Comparison of ENCODE assay signal across 19 mouse cellular contexts in the genomic region with DNA sequence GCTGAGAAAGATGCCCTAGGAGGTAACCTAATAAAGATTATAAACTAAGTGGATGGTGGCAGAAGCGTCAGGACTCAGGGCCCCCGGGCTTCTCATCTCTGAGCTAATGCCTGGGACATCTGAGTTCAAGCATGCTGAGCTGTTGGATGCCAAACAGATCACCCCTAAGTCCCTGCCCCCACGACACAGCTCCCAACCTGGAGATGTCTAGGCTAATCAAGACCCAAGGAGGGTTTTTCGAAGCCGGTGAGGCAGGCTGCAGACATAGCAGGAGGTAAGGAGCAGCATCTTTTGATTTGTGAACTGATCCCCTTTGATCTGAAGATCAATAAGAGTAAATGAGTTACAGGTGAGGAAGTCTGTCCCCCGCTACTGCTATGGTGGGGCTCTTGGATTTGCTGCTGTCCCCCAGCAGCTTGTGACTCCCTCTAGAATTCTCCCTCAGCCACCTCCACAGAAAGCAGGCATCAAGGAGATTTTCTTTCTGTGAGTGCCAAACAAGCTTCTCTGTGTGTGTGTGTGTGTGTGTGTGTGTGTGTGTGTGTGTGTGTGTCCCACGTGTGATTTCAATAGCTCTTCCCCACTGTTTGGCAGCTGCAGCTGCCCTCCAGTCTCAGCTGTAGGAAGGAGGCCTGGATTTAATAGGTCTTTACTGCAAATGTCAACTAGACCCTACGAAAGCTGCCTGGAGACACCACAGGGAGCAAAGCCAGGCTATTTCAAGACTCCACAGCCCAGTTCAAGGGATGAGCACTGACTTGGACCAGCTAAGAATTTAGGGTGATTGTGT. TPM values are rescaled to one million over a fixed set of nuclear protein-coding genes. Genes with fewer than 3 reads are reported as not detected.
DNase-seq lines count a peak whose midpoint lies in the region; ATAC-seq lines count a peak whose summit lies in the region.
"Had no signal": no experiment of that assay in that cellular context is flagged by ENCODE, and none has a peak within 500 bp of the region (broad histone marks: within the 10 kb centered on the region; RNA-seq: fewer than 3 reads in every experiment).

No protein-coding gene starts in this region.

- H3K27ac ChIP-seq in forebrain, embryonic 11.5 days (ENCODE audit: low read depth, low read length): no peak overlapping the region
- H3K27ac ChIP-seq in forebrain, embryonic 10.5 days: no peak overlapping the region
- 0 out of 2 replicates have a peak overlapping the region, but pooled peaks have one; percentile 30 for H3K27ac ChIP-seq in hindbrain, embryonic 12.5 days
- peak overlapping the region; percentile 74 for H3K27ac ChIP-seq in midbrain, embryonic 16.5 days (ENCODE audit: low read length)
- H3K27ac ChIP-seq: limb, embryonic 12.5 days; liver, embryonic 15.5 days; neural tube, embryonic 12.5 days had no signal

- no peak overlapping the region for H3K4me3 ChIP-seq in forebrain, embryonic 11.5 days (ENCODE audit: low read depth, low read length)
- H3K4me3 ChIP-seq in forebrain, embryonic 10.5 days: no peak overlapping the region
- no peak overlapping the region for H3K4me3 ChIP-seq in hindbrain, embryonic 12.5 days
- H3K4me3 ChIP-seq in midbrain, embryonic 16.5 days (ENCODE audit: low read depth, low read length): no peak overlapping the region
- H3K4me3 ChIP-seq: erythroblast, embryonic 14.5 days; limb, embryonic 12.5 days; liver, embryonic 15.5 days; neural tube, embryonic 12.5 days had no signal

- no peak for ATAC-seq in forebrain, embryonic 11.5 days (replicated peaks; ENCODE audit: low FRiP score)
- ATAC-seq in hindbrain, embryonic 12.5 days (ENCODE audit: low FRiP score): no peak
- peak; percentile 71 for ATAC-seq in midbrain, embryonic 16.5 days
- ATAC-seq in granulocyte monocyte progenitor cell, adult 5-6 weeks (replicated peaks; ENCODE audit: poor library complexity, severe bottlenecking): no peak
- ATAC-seq: Patski had no signal

- H3K27me3 ChIP-seq in forebrain, embryonic 11.5 days (ENCODE audit: control insufficient read depth, insufficient read depth, low read length): no peaks in the 10 kb centered on the region
- 0 out of 2 replicates have a peak, but pooled peaks cover 7% of the 10 kb centered on the region for H3K27me3 ChIP-seq in forebrain, embryonic 10.5 days (ENCODE audit: poor library complexity, severe bottlenecking)
- H3K27me3 ChIP-seq in hindbrain, embryonic 12.5 days: no peaks in the 10 kb centered on the region
- no peaks in the 10 kb centered on the region for H3K27me3 ChIP-seq in midbrain, embryonic 16.5 days (ENCODE audit: control insufficient read depth, insufficient read depth, low read depth, low read length)
- H3K27me3 ChIP-seq: liver, embryonic 15.5 days; neural tube, embryonic 12.5 days had no signal

- DNase-seq in forebrain, embryonic 11.5 days (ENCODE audit: low spot score): peak; percentile 25
- DNase-seq in forebrain, embryonic 10.5 days (ENCODE audit: extremely low spot score, low spot score): no peak
- DNase-seq in brain, adult 2 months (ENCODE audit: low read depth, low spot score): peak; percentile 56
- no peak for DNase-seq in layer of hippocampus, adult 9-10 months (ENCODE audit: low spot score)
- no peak for DNase-seq in gastrocnemius, postnatal 36 days
- DNase-seq: cerebellum, adult 8-10 months; embryo, embryonic 11 days; kidney, adult 9 months; lung, postnatal 14 days had no signal

- H3K4me2 ChIP-seq in forebrain, embryonic 11.5 days (ENCODE audit: low read depth, low read length, severe bottlenecking): no peak overlapping the region
- H3K4me2 ChIP-seq in hindbrain, embryonic 12.5 days (replicated peaks): no peak overlapping the region
- H3K4me2 ChIP-seq in midbrain, embryonic 16.5 days (ENCODE audit: low read length): no peak overlapping the region
- H3K4me2 ChIP-seq: limb, embryonic 12.5 days; liver, embryonic 15.5 days; neural tube, embryonic 12.5 days had no signal

- no peak overlapping the region for H3K9ac ChIP-seq in forebrain, embryonic 11.5 days (ENCODE audit: low read length)
- no peak overlapping the region for H3K9ac ChIP-seq in hindbrain, embryonic 12.5 days
- H3K9ac ChIP-seq in midbrain, embryonic 16.5 days (ENCODE audit: low read depth, low read length): peak overlapping the region; percentile 31; the same call in 1 of the 2 replicates
- H3K9ac ChIP-seq: limb, embryonic 12.5 days; liver, embryonic 15.5 days; neural tube, embryonic 12.5 days had no signal

- 24% methylated on average over 8 of the region's 8 CpGs for WGBS in forebrain, embryonic 11.5 days
- WGBS in forebrain, embryonic 10.5 days: 23% methylated on average over 8 of the region's 8 CpGs
- WGBS in hindbrain, embryonic 12.5 days: 27% methylated on average over 8 of the region's 8 CpGs
- 18% methylated on average over 8 of the region's 8 CpGs for WGBS in midbrain, embryonic 16.5 days

- intact Hi-C loops in gastrocnemius, postnatal 36 days (cut with DNase I): no loop called here

- H3K36me3 ChIP-seq in forebrain, embryonic 11.5 days (ENCODE audit: control insufficient read depth, insufficient read depth, low read length): no peaks in the 10 kb centered on the region
- H3K36me3 ChIP-seq in forebrain, embryonic 10.5 days (replicated peaks): no peaks in the 10 kb centered on the region
- no peaks in the 10 kb centered on the region for H3K36me3 ChIP-seq in hindbrain, embryonic 12.5 days
- no peaks in the 10 kb centered on the region for H3K36me3 ChIP-seq in midbrain, embryonic 16.5 days (ENCODE audit: control insufficient read depth, insufficient read depth, low read length)
- H3K36me3 ChIP-seq: limb, embryonic 12.5 days; liver, embryonic 15.5 days; neural tube, embryonic 12.5 days had no signal

- H3K4me1 ChIP-seq in forebrain, embryonic 11.5 days (replicated peaks; ENCODE audit: control insufficient read depth, insufficient read depth, low read length): no peaks in the 10 kb centered on the region
- H3K4me1 ChIP-seq in forebrain, embryonic 10.5 days: peaks cover 14% of the 10 kb centered on the region
- H3K4me1 ChIP-seq in hindbrain, embryonic 12.5 days: peaks cover 9% of the 10 kb centered on the region
- peaks cover 13% of the 10 kb centered on the region for H3K4me1 ChIP-seq in midbrain, embryonic 16.5 days (ENCODE audit: control insufficient read depth, insufficient read depth, low read length)
- H3K4me1 ChIP-seq: liver, embryonic 15.5 days; neural tube, embryonic 12.5 days had no signal

- H3K9me3 ChIP-seq in forebrain, embryonic 11.5 days (ENCODE audit: control insufficient read depth, low read length): no peaks in the 10 kb centered on the region
- H3K9me3 ChIP-seq in forebrain, embryonic 10.5 days: no peaks in the 10 kb centered on the region
- no peaks in the 10 kb centered on the region for H3K9me3 ChIP-seq in hindbrain, embryonic 12.5 days (replicated peaks)
- no peaks in the 10 kb centered on the region for H3K9me3 ChIP-seq in midbrain, embryonic 16.5 days (replicated peaks; ENCODE audit: control insufficient read depth, low read length, poor library complexity, severe bottlenecking)
- H3K9me3 ChIP-seq: limb, embryonic 12.5 days; liver, embryonic 15.5 days; neural tube, embryonic 12.5 days had no signal

RNA-seq across cellular contexts. Expression of gene Calb2, which starts 21.1 kb away (rescaled TPM):
- polyA plus RNA-seq in forebrain, embryonic 11.5 days (2014; fragmentation: Nextera tagmentation; extraction: Ambion mirVana): 29.0 and 29.4 TPM in 2 replicates
- polyA plus RNA-seq in forebrain, embryonic 10.5 days (2016; fragmentation: Nextera tagmentation; extraction: Ambion mirVana): 8.7 and 12.7 TPM in 2 replicates
- polyA plus RNA-seq in hindbrain, embryonic 12.5 days (2016; fragmentation: Nextera tagmentation; extraction: Ambion mirVana): 23.9 and 28.8 TPM in 2 replicates
- 290 and 313 TPM in 2 replicates for polyA plus RNA-seq in midbrain, embryonic 16.5 days (2015; fragmentation: Nextera tagmentation; extraction: Ambion mirVana)
- not detected in 2 replicates for total RNA-seq in granulocyte monocyte progenitor cell, adult 5-6 weeks (2014; fragmentation: Nextera tagmentation)
- total RNA-seq in granulocyte monocyte progenitor cell, adult 5-6 weeks (2017): not detected in 2 replicates
- total RNA-seq in gastrocnemius, postnatal 36 days (2021): not detected
- total RNA-seq: gastrocnemius, adult 8-10 months had no signal
- polyA plus RNA-seq: erythroblast, embryonic 14.5 days; liver, embryonic 15.5 days; Patski; stomach, embryonic 14.5 days had no signal

RNA-seq across cellular contexts. Expression of gene Cmtr2, which starts 26.3 kb away (rescaled TPM):
- polyA plus RNA-seq in forebrain, embryonic 11.5 days (2014; fragmentation: Nextera tagmentation; extraction: Ambion mirVana): 10.4 and 12.1 TPM in 2 replicates
- 11.2 and 11.9 TPM in 2 replicates for polyA plus RNA-seq in forebrain, embryonic 10.5 days (2016; fragmentation: Nextera tagmentation; extraction: Ambion mirVana)
- 10.5 and 11.3 TPM in 2 replicates for polyA plus RNA-seq in hindbrain, embryonic 12.5 days (2016; fragmentation: Nextera tagmentation; extraction: Ambion mirVana)
- polyA plus RNA-seq in midbrain, embryonic 16.5 days (2015; fragmentation: Nextera tagmentation; extraction: Ambion mirVana): 13.2 and 13.6 TPM in 2 replicates
- total RNA-seq in granulocyte monocyte progenitor cell, adult 5-6 weeks (2014; fragmentation: Nextera tagmentation): 8.5 and 11.0 TPM in 2 replicates
- total RNA-seq in granulocyte monocyte progenitor cell, adult 5-6 weeks (2017): 14.2 and 17.2 TPM in 2 replicates
- 1 to 10 TPM; 2.1 to 3.2 TPM for total RNA-seq in gastrocnemius, postnatal 36 days (2021)

Comparison
In these comparisons a context has a peak if more than half of its experiments do, and no peak if none do; other contexts are left out.
1. DNase-seq: peak in forebrain, embryonic 11.5 days (single experiment) and brain, adult 2 months (single experiment); none in forebrain, embryonic 10.5 days (single experiment), layer of hippocampus, adult 9-10 months (single experiment) and gastrocnemius, postnatal 36 days (0 of 2).
2. H3K27ac ChIP-seq: peak in hindbrain, embryonic 12.5 days (single experiment) and midbrain, embryonic 16.5 days (single experiment); none in forebrain, embryonic 11.5 days (single experiment) and forebrain, embryonic 10.5 days (single experiment).